ENCODE assay signal across 24 mouse cellular contexts in genomic region chr3:21562771-21563312, GRCm38 (mm10).
DNase-seq lines count a peak whose midpoint lies in the region; ATAC-seq lines count a peak whose summit lies in the region.
"Had no signal": no experiment of that assay in that cellular context is flagged by ENCODE, and none has a peak within 500 bp of the region (broad histone marks: within the 10 kb centered on the region; RNA-seq: fewer than 3 reads in every experiment).

No protein-coding gene starts in this region.

- H3K4me1 ChIP-seq in forebrain, embryonic 14.5 days (ENCODE audit: control insufficient read depth, insufficient read depth, low read length) = peaks cover 12% of the 10 kb centered on the region; the same call in 1 of the 2 replicates
- H3K4me1 ChIP-seq in forebrain, embryonic 12.5 days = peaks cover 14% of the 10 kb centered on the region
- H3K4me1 ChIP-seq in kidney, embryonic 15.5 days = peaks cover 41% of the 10 kb centered on the region
- H3K4me1 ChIP-seq: liver, embryonic 15.5 days had no signal

- H3K4me2 ChIP-seq in forebrain, embryonic 14.5 days (ENCODE audit: low read length) = no peak overlapping the region
- no peak overlapping the region for H3K4me2 ChIP-seq in forebrain, embryonic 12.5 days
- no peak overlapping the region for H3K4me2 ChIP-seq in kidney, embryonic 15.5 days
- H3K4me2 ChIP-seq: heart, embryonic 13.5 days; hindbrain, embryonic 14.5 days; limb, embryonic 12.5 days; liver, embryonic 15.5 days; midbrain, embryonic 13.5 days; neural tube, embryonic 13.5 days had no signal

- no peaks in the 10 kb centered on the region for H3K9me3 ChIP-seq in forebrain, embryonic 14.5 days (replicated peaks; ENCODE audit: control insufficient read depth, low read length)
- H3K9me3 ChIP-seq in forebrain, embryonic 12.5 days = no peaks in the 10 kb centered on the region
- H3K9me3 ChIP-seq in kidney, embryonic 15.5 days (replicated peaks) = no peaks in the 10 kb centered on the region
- H3K9me3 ChIP-seq: heart, embryonic 13.5 days; limb, embryonic 12.5 days; liver, embryonic 15.5 days; midbrain, embryonic 13.5 days; neural tube, embryonic 13.5 days had no signal

- H3K27me3 ChIP-seq in forebrain, embryonic 14.5 days (replicated peaks; ENCODE audit: control insufficient read depth, insufficient read depth, low read length) = no peaks in the 10 kb centered on the region
- H3K27me3 ChIP-seq in forebrain, embryonic 12.5 days = no peaks in the 10 kb centered on the region
- H3K27me3 ChIP-seq in kidney, embryonic 15.5 days = no peaks in the 10 kb centered on the region
- H3K27me3 ChIP-seq: heart, embryonic 13.5 days; limb, embryonic 12.5 days; liver, embryonic 15.5 days; midbrain, embryonic 13.5 days; neural tube, embryonic 13.5 days had no signal

- H3K4me3 ChIP-seq in forebrain, embryonic 14.5 days (ENCODE audit: low read depth, low read length) = no peak overlapping the region
- H3K4me3 ChIP-seq in forebrain, embryonic 12.5 days (replicated peaks) = no peak overlapping the region
- H3K4me3 ChIP-seq in kidney, embryonic 15.5 days (replicated peaks) = no peak overlapping the region
- H3K4me3 ChIP-seq: heart, embryonic 13.5 days; limb, embryonic 12.5 days; liver, embryonic 15.5 days; midbrain, embryonic 13.5 days; neural tube, embryonic 13.5 days had no signal

- H3K36me3 ChIP-seq in forebrain, embryonic 14.5 days (ENCODE audit: control insufficient read depth, insufficient read depth, low read length) = no peaks in the 10 kb centered on the region
- no peaks in the 10 kb centered on the region for H3K36me3 ChIP-seq in forebrain, embryonic 12.5 days (replicated peaks)
- H3K36me3 ChIP-seq in kidney, embryonic 15.5 days = no peaks in the 10 kb centered on the region
- H3K36me3 ChIP-seq: heart, embryonic 13.5 days; limb, embryonic 12.5 days; liver, embryonic 15.5 days; midbrain, embryonic 13.5 days; neural tube, embryonic 13.5 days had no signal

- peak; percentile 19; the same call in 1 of the 2 replicates for ATAC-seq in forebrain, embryonic 14.5 days
- no peak for ATAC-seq in forebrain, embryonic 12.5 days (ENCODE audit: low FRiP score)
- no peak for ATAC-seq in kidney, embryonic 15.5 days (replicated peaks; ENCODE audit: low FRiP score)
- peak; percentile 32 for ATAC-seq in CD4-positive, CD25-positive, alpha-beta regulatory T cell, adult 4 months
- no peak for ATAC-seq in erythroid progenitor cell, adult 5-6 weeks (replicated peaks; ENCODE audit: low FRiP score, poor library complexity, severe bottlenecking)
- ATAC-seq: forebrain, postnatal 0 days; midbrain, embryonic 13.5 days had no signal

- DNase-seq in forebrain, embryonic 14.5 days (ENCODE audit: low spot score) = peak; percentile 55
- DNase-seq in kidney, postnatal 14 days = no peak
- DNase-seq in adipocyte (ENCODE audit: low spot score) = peak; percentile 29
- no peak for DNase-seq in gastrocnemius, postnatal 25 days
- DNase-seq: adrenal gland, adult 8-10 months; cerebellum, adult 9-10 months; cerebellum, postnatal 36 days; forebrain, postnatal 0 days; layer of hippocampus, postnatal 36 days; right cerebral cortex, postnatal 4 days; thymus, adult 2 months; thymus, postnatal 4 days had no signal

- H3K9ac ChIP-seq in forebrain, embryonic 14.5 days (ENCODE audit: low read length) = no peak overlapping the region
- H3K9ac ChIP-seq in forebrain, embryonic 12.5 days = no peak overlapping the region
- no peak overlapping the region for H3K9ac ChIP-seq in kidney, embryonic 15.5 days
- H3K9ac ChIP-seq: forebrain, postnatal 0 days; heart, embryonic 13.5 days; hindbrain, embryonic 14.5 days; limb, embryonic 12.5 days; liver, embryonic 15.5 days; midbrain, embryonic 13.5 days; neural tube, embryonic 13.5 days had no signal

- WGBS in forebrain, embryonic 14.5 days = 63% methylated on average over 2 of the region's 2 CpGs
- 85% methylated on average over 2 of the region's 2 CpGs for WGBS in forebrain, embryonic 12.5 days
- 70% methylated on average over 2 of the region's 2 CpGs for WGBS in kidney, embryonic 15.5 days

- no peak overlapping the region for H3K27ac ChIP-seq in forebrain, embryonic 14.5 days (ENCODE audit: low read depth, low read length)
- H3K27ac ChIP-seq in forebrain, embryonic 12.5 days = no peak overlapping the region
- H3K27ac ChIP-seq in kidney, embryonic 15.5 days = 0 out of 2 replicates have a peak overlapping the region, but pooled peaks have one; percentile 62
- H3K27ac ChIP-seq: hindbrain, embryonic 14.5 days; limb, embryonic 12.5 days; liver, embryonic 15.5 days; macrophage; midbrain, embryonic 13.5 days; neural tube, embryonic 13.5 days; stomach, postnatal 0 days had no signal

Comparison
In these comparisons a context has a peak if more than half of its experiments do, and no peak if none do; other contexts are left out.
1. ATAC-seq: peak in forebrain, embryonic 14.5 days (single experiment) and CD4-positive, CD25-positive, alpha-beta regulatory T cell, adult 4 months (single experiment); none in forebrain, embryonic 12.5 days (single experiment), kidney, embryonic 15.5 days (single experiment) and erythroid progenitor cell, adult 5-6 weeks (single experiment).
2. DNase-seq: peak in forebrain, embryonic 14.5 days (single experiment) and adipocyte (single experiment); none in kidney, postnatal 14 days (single experiment) and gastrocnemius, postnatal 25 days (single experiment).